Comparison of ENCODE assay signal across 27 mouse cellular contexts in the genomic region with DNA sequence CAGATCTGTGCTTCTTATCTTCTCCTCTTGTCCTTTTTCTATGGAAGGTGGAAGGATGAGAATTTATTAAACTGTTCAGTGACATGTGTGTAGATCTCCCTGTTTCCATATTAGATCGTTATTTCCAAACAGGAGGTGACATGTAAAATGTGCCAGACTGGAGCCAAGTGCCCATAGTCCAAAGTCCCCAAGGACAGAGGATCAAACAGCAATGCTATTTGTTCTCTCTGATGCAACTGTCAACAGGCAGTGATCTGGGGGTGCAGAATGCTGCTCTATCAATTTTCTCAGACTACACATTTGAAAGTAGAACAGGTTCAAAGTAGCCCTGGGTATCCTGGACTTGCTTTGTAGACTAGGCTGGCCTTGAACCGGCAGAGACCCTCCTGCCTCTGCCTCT. TPM values are rescaled to one million over a fixed set of nuclear protein-coding genes. Genes with fewer than 3 reads are reported as not detected.
DNase-seq lines count a peak whose midpoint lies in the region; ATAC-seq and TF ChIP-seq lines count a peak whose summit lies in the region.
"Had no signal": no experiment of that assay in that cellular context is flagged by ENCODE, and none has a peak within 500 bp of the region (broad histone marks: within the 10 kb centered on the region; RNA-seq: fewer than 3 reads in every experiment).

No protein-coding gene starts in this region.

- H3K9me3 ChIP-seq in limb, embryonic 10.5 days (replicated peaks), result no peaks in the 10 kb centered on the region
- no peaks in the 10 kb centered on the region for H3K9me3 ChIP-seq in liver, embryonic 13.5 days (replicated peaks)
- no peaks in the 10 kb centered on the region for H3K9me3 ChIP-seq in liver, postnatal 0 days (ENCODE audit: low read length)
- H3K9me3 ChIP-seq: embryonic facial prominence, embryonic 13.5 days; forebrain, embryonic 12.5 days; G1E; heart, embryonic 13.5 days; hindbrain, embryonic 12.5 days had no signal

- peak overlapping the region; percentile 37 for H3K9ac ChIP-seq in liver, embryonic 13.5 days
- H3K9ac ChIP-seq in liver, postnatal 0 days (replicated peaks), result peak overlapping the region; percentile 45; the same call in 1 of the 2 replicates
- H3K9ac ChIP-seq: embryonic facial prominence, embryonic 13.5 days; forebrain, embryonic 12.5 days; heart, embryonic 13.5 days; hindbrain, embryonic 12.5 days had no signal

- H3K27ac ChIP-seq in limb, embryonic 10.5 days, result no peak overlapping the region
- peak overlapping the region; percentile 99 for H3K27ac ChIP-seq in liver, embryonic 13.5 days
- H3K27ac ChIP-seq in liver, postnatal 0 days (ENCODE audit: low read depth), result peak overlapping the region; percentile 91
- H3K27ac ChIP-seq: embryonic facial prominence, embryonic 13.5 days; forebrain, embryonic 12.5 days; heart, adult 2 months; heart, embryonic 13.5 days; hindbrain, embryonic 12.5 days had no signal

- no peak overlapping the region for H3K4me3 ChIP-seq in limb, embryonic 10.5 days
- no peak overlapping the region for H3K4me3 ChIP-seq in liver, embryonic 13.5 days (replicated peaks)
- no peak overlapping the region for H3K4me3 ChIP-seq in liver, postnatal 0 days (ENCODE audit: low read depth, low read length)
- H3K4me3 ChIP-seq: embryonic facial prominence, embryonic 13.5 days; forebrain, embryonic 12.5 days; heart, adult 2 months; heart, embryonic 13.5 days; hindbrain, embryonic 12.5 days had no signal

- no peak for TF ChIP-seq CTCF in liver, postnatal 0 days (IDR thresholded peaks at IDR 0.05; ENCODE audit: low read depth)

- intact Hi-C loops in heart, postnatal 10 days (cut with DNase I), result loop anchor here (5.0 to 10.0 kb wide), 4 partner anchors 37 to 1029 kb away; no protein-coding TSS in a partner anchor

- peak; percentile 72 for DNase-seq in heart, adult 11 months
- no peak for DNase-seq in heart, postnatal 10 days
- DNase-seq in limb, embryonic 10.5 days (ENCODE audit: low spot score), result peak; percentile 11
- no peak for DNase-seq in liver, embryonic 13.5 days
- no peak for DNase-seq in liver, postnatal 0 days
- no peak for DNase-seq in right cerebral cortex, adult 2 months (ENCODE audit: low spot score in 2 of 2)
- DNase-seq: adrenal gland, postnatal 10 days; B cell, adult 2 months; cerebellum, adult 11 months; cerebellum, adult 9-10 months; cerebellum, postnatal 25 days; gastrocnemius, postnatal 10 days; heart, adult 2 months; heart, postnatal 4 days had no signal

- WGBS in limb, embryonic 10.5 days, result 88% methylated on average over 2 of the region's 2 CpGs
- WGBS in liver, embryonic 13.5 days (ENCODE audit: insufficient replicate concordance), result 74% methylated on average over 2 of the region's 2 CpGs
- WGBS in liver, postnatal 0 days (ENCODE audit: insufficient replicate concordance), result 78% methylated on average over 2 of the region's 2 CpGs

- no peak for ATAC-seq in liver, embryonic 13.5 days (ENCODE audit: low read depth)
- ATAC-seq in liver, postnatal 0 days, result peak; percentile 58
- no peak for ATAC-seq in megakaryocyte-erythroid progenitor cell, adult 5-6 weeks (replicated peaks; ENCODE audit: low FRiP score, low TSS enrichment, poor library complexity, severe bottlenecking)

- H3K36me3 ChIP-seq in limb, embryonic 10.5 days, result no peaks in the 10 kb centered on the region
- no peaks in the 10 kb centered on the region for H3K36me3 ChIP-seq in liver, embryonic 13.5 days
- no peaks in the 10 kb centered on the region for H3K36me3 ChIP-seq in liver, postnatal 0 days (replicated peaks; ENCODE audit: insufficient read depth, low read length)
- H3K36me3 ChIP-seq: embryonic facial prominence, embryonic 13.5 days; forebrain, embryonic 12.5 days; G1E; heart, embryonic 13.5 days; hindbrain, embryonic 12.5 days had no signal

- TF ChIP-seq EP300 in liver, postnatal 0 days (IDR thresholded peaks at IDR 0.05; ENCODE audit: low read depth), result peak; percentile 85

- H3K4me1 ChIP-seq in limb, embryonic 10.5 days, result no peaks in the 10 kb centered on the region
- peaks cover 99% of the 10 kb centered on the region for H3K4me1 ChIP-seq in liver, embryonic 13.5 days (replicated peaks)
- H3K4me1 ChIP-seq in liver, postnatal 0 days (ENCODE audit: insufficient read depth), result peaks cover 36% of the 10 kb centered on the region
- H3K4me1 ChIP-seq: embryonic facial prominence, embryonic 13.5 days; forebrain, embryonic 12.5 days; hindbrain, embryonic 12.5 days had no signal

- H3K27me3 ChIP-seq in limb, embryonic 10.5 days (ENCODE audit: low read depth, poor library complexity, severe bottlenecking), result no peaks in the 10 kb centered on the region
- no peaks in the 10 kb centered on the region for H3K27me3 ChIP-seq in liver, embryonic 13.5 days
- H3K27me3 ChIP-seq in liver, postnatal 0 days (ENCODE audit: insufficient read depth, low read length), result no peaks in the 10 kb centered on the region
- H3K27me3 ChIP-seq: embryonic facial prominence, embryonic 13.5 days; forebrain, embryonic 12.5 days; heart, embryonic 13.5 days; hindbrain, embryonic 12.5 days had no signal

- no peak overlapping the region for H3K4me2 ChIP-seq in liver, embryonic 13.5 days
- H3K4me2 ChIP-seq in liver, postnatal 0 days (ENCODE audit: low read depth, low read length), result no peak overlapping the region
- H3K4me2 ChIP-seq: embryonic facial prominence, embryonic 13.5 days; forebrain, embryonic 12.5 days; heart, embryonic 13.5 days; hindbrain, embryonic 12.5 days had no signal

RNA-seq across cellular contexts. Expression of a gene that starts 6.3 kb away (rescaled TPM):
- total RNA-seq in heart, postnatal 10 days (2021), result 10 to 100 TPM; 20.4 to 25.7 TPM
- 26.6 and 29.7 TPM in 2 replicates for polyA plus RNA-seq in limb, embryonic 10.5 days (2016; fragmentation: Nextera tagmentation; extraction: Ambion mirVana)
- 422 and 453 TPM in 2 replicates for polyA plus RNA-seq in liver, embryonic 13.5 days (2015; fragmentation: Nextera tagmentation; extraction: Ambion mirVana)
- polyA plus RNA-seq in liver, postnatal 0 days (2015; fragmentation: Nextera tagmentation; extraction: Ambion mirVana), result 178 and 189 TPM in 2 replicates
- total RNA-seq in megakaryocyte-erythroid progenitor cell, adult 5-6 weeks (2014; fragmentation: Nextera tagmentation), result 250 and 314 TPM in 2 replicates
- 138 and 210 TPM in 2 replicates for total RNA-seq in megakaryocyte-erythroid progenitor cell, adult 5-6 weeks (2017)

RNA-seq across cellular contexts. Expression of a gene that starts 25.3 kb away (rescaled TPM):
- not detected for total RNA-seq in heart, postnatal 10 days (2021)
- polyA plus RNA-seq in limb, embryonic 10.5 days (2016; fragmentation: Nextera tagmentation; extraction: Ambion mirVana), result not detected in 2 replicates
- not detected in 2 replicates for polyA plus RNA-seq in liver, embryonic 13.5 days (2015; fragmentation: Nextera tagmentation; extraction: Ambion mirVana)
- not detected in 2 replicates for polyA plus RNA-seq in liver, postnatal 0 days (2015; fragmentation: Nextera tagmentation; extraction: Ambion mirVana)
- not detected in 2 replicates for total RNA-seq in megakaryocyte-erythroid progenitor cell, adult 5-6 weeks (2014; fragmentation: Nextera tagmentation)
- not detected in 2 replicates for total RNA-seq in megakaryocyte-erythroid progenitor cell, adult 5-6 weeks (2017)
- total RNA-seq: adrenal gland, postnatal 10 days; adrenal gland, postnatal 4 days; gastrocnemius, postnatal 10 days; gastrocnemius, postnatal 4 days; heart, adult 2 months; heart, postnatal 4 days had no signal
- polyA plus RNA-seq: brain, embryonic 14.5 days; CD4-positive, CD25-positive, alpha-beta regulatory T cell, adult 4 months; embryonic facial prominence, embryonic 13.5 days; forebrain, embryonic 12.5 days; forebrain, embryonic 16.5 days; frontal cortex, adult 2 months; G1E; heart, adult 2 months; heart, embryonic 13.5 days; heart, postnatal 0 days; hindbrain, embryonic 12.5 days had no signal

RNA-seq across cellular contexts. Expression of a gene that starts 47.0 kb away (rescaled TPM):
- total RNA-seq in heart, postnatal 10 days (2021), result not detected
- polyA plus RNA-seq in limb, embryonic 10.5 days (2016; fragmentation: Nextera tagmentation; extraction: Ambion mirVana), result not detected in 2 replicates
- not detected in 2 replicates for polyA plus RNA-seq in liver, embryonic 13.5 days (2015; fragmentation: Nextera tagmentation; extraction: Ambion mirVana)
- polyA plus RNA-seq in liver, postnatal 0 days (2015; fragmentation: Nextera tagmentation; extraction: Ambion mirVana), result not detected in 2 replicates
- total RNA-seq in megakaryocyte-erythroid progenitor cell, adult 5-6 weeks (2014; fragmentation: Nextera tagmentation), result not detected in 2 replicates
- not detected in 2 replicates for total RNA-seq in megakaryocyte-erythroid progenitor cell, adult 5-6 weeks (2017)
- total RNA-seq: adrenal gland, postnatal 10 days; adrenal gland, postnatal 4 days; gastrocnemius, postnatal 10 days; gastrocnemius, postnatal 4 days; heart, adult 2 months; heart, postnatal 4 days had no signal
- polyA plus RNA-seq: brain, embryonic 14.5 days; CD4-positive, CD25-positive, alpha-beta regulatory T cell, adult 4 months; embryonic facial prominence, embryonic 13.5 days; forebrain, embryonic 12.5 days; forebrain, embryonic 16.5 days; frontal cortex, adult 2 months; G1E; heart, adult 2 months; heart, embryonic 13.5 days; heart, postnatal 0 days; hindbrain, embryonic 12.5 days had no signal

RNA-seq across cellular contexts. Expression of a gene that starts 55.1 kb away (rescaled TPM):
- total RNA-seq in heart, postnatal 10 days (2021), result not detected
- 0.11 TPM in 1 of 2 replicates, not detected in the other for polyA plus RNA-seq in limb, embryonic 10.5 days (2016; fragmentation: Nextera tagmentation; extraction: Ambion mirVana)
- 0.06 and 0.16 TPM in 2 replicates for polyA plus RNA-seq in liver, embryonic 13.5 days (2015; fragmentation: Nextera tagmentation; extraction: Ambion mirVana)
- polyA plus RNA-seq in liver, postnatal 0 days (2015; fragmentation: Nextera tagmentation; extraction: Ambion mirVana), result 0.11 TPM in 1 of 2 replicates, not detected in the other
- not detected in 2 replicates for total RNA-seq in megakaryocyte-erythroid progenitor cell, adult 5-6 weeks (2014; fragmentation: Nextera tagmentation)
- total RNA-seq in megakaryocyte-erythroid progenitor cell, adult 5-6 weeks (2017), result not detected in 2 replicates
- total RNA-seq: adrenal gland, postnatal 10 days; adrenal gland, postnatal 4 days; gastrocnemius, postnatal 10 days; gastrocnemius, postnatal 4 days; heart, adult 2 months; heart, postnatal 4 days had no signal
- polyA plus RNA-seq: forebrain, embryonic 16.5 days; G1E; heart, embryonic 13.5 days; hindbrain, embryonic 12.5 days had no signal

Comparison
In these comparisons a context has a peak if more than half of its experiments do, and no peak if none do; other contexts are left out.
1. DNase-seq: peak in heart, adult 11 months (single experiment) and limb, embryonic 10.5 days (single experiment); none in heart, postnatal 10 days (0 of 2), liver, embryonic 13.5 days (single experiment), liver, postnatal 0 days (single experiment) and right cerebral cortex, adult 2 months (0 of 2).